Mouse (Mus musculus): Measurements from ENCODE around the gene C1rl. TPM values are rescaled to one million over a fixed set of nuclear protein-coding genes. Genes with fewer than 3 reads are reported as not detected.

C1rl gene
- total RNA-seq, 2 experiments from 2014 or later: 0.19 to 0.42 TPM

Other genes starting within 250 kb of the C1rl start
- gene Cd163, start 188.5 kb upstream of the C1rl start, total RNA-seq (2021): 1 to 10 TPM; 1.6 to 1.7 TPM
- gene Pex5, start 78.0 kb upstream of the C1rl start, total RNA-seq (2021): 10 to 100 TPM; 60.7 to 70.5 TPM
- gene Clstn3, start 28.3 kb upstream of the C1rl start, total RNA-seq (2021): 100 to 1,000 TPM; 358 to 362 TPM
- gene C1ra, start 19.3 kb downstream of the C1rl start, total RNA-seq (2021): 1 to 10 TPM; 2.2 to 2.9 TPM
- gene C1s1, start 49.2 kb downstream of the C1rl start, total RNA-seq (2021): 1 to 10 TPM; 1.5 to 1.8 TPM
- under 1 TPM; 0.30 to 0.44 TPM for gene C1rb, start 77.2 kb downstream of the C1rl start, total RNA-seq (2021)
- under 1 TPM; 0.14 to 0.28 TPM for gene C1s2, start 143.0 kb downstream of the C1rl start, total RNA-seq (2021)
- gene Lpcat3, start 169.9 kb downstream of the C1rl start, total RNA-seq (2021): 10 to 100 TPM; 20.1 to 20.6 TPM
- 10 to 100 TPM; 45.7 to 49.1 TPM for gene Emg1, start 219.1 kb downstream of the C1rl start, total RNA-seq (2021)
- gene Phb2, start 219.2 kb downstream of the C1rl start, total RNA-seq (2021): 100 to 1,000 TPM; 115 to 117 TPM
- 1 to 10 TPM; 2.5 to 5.1 TPM for gene Ptpn6, start 245.6 kb downstream of the C1rl start, total RNA-seq (2021)
- gene Grcc10, start 248.3 kb downstream of the C1rl start, total RNA-seq (2021): 100 to 1,000 TPM; 321 to 335 TPM